Mouse (Mus musculus): ENCODE results near the gene Gm3264. TPM values are rescaled to one million over a fixed set of nuclear protein-coding genes. Genes with fewer than 3 reads are reported as not detected.

Gene Gm3264
- polyA plus RNA-seq (2015; fragmentation: Nextera tagmentation; extraction: Ambion mirVana): not detected in 2 replicates

GRCm38 (mm10) chr14:4855299-4855980, at the start of gene Gm3264:
Gm3264 (plus strand) TSS chr14:4855576.

GRCm38 (mm10) chr14:4837806-4838205, 17.6 kb upstream of the Gm3264 start, which contains the start of gene Gm3269:
Gm3269 (plus strand) TSS chr14:4838106.

GRCm38 (mm10) chr14:4892116-4892515, 36.7 kb downstream of the Gm3264 start, which contains the start of gene Gm3278:
Gm3278 (plus strand) TSS chr14:4892416.

Other genes starting within 250 kb of the Gm3264 start
- gene Gm8159, start 223.2 kb upstream of the Gm3264 start, polyA plus RNA-seq (2015; fragmentation: Nextera tagmentation; extraction: Ambion mirVana): not detected in 2 replicates
- not detected in 2 replicates for gene Gm3239, start 191.4 kb upstream of the Gm3264 start, polyA plus RNA-seq (2015; fragmentation: Nextera tagmentation; extraction: Ambion mirVana)
- not detected in 2 replicates for gene Gm7876, start 146.3 kb upstream of the Gm3264 start, polyA plus RNA-seq (2015; fragmentation: Nextera tagmentation; extraction: Ambion mirVana)
- gene Gm3252, start 128.8 kb upstream of the Gm3264 start, polyA plus RNA-seq (2015; fragmentation: Nextera tagmentation; extraction: Ambion mirVana): not detected in 2 replicates
- not detected in 2 replicates for gene Gm9602, start 79.2 kb upstream of the Gm3264 start, polyA plus RNA-seq (2015; fragmentation: Nextera tagmentation; extraction: Ambion mirVana)
- not detected in 2 replicates for gene Gm3269, start 17.5 kb upstream of the Gm3264 start, polyA plus RNA-seq (2015; fragmentation: Nextera tagmentation; extraction: Ambion mirVana)
- not detected in 2 replicates for gene Gm3278, start 36.8 kb downstream of the Gm3264 start, polyA plus RNA-seq (2015; fragmentation: Nextera tagmentation; extraction: Ambion mirVana)
- not detected in 2 replicates for gene Gm8297, start 128.4 kb downstream of the Gm3264 start, polyA plus RNA-seq (2015; fragmentation: Nextera tagmentation; extraction: Ambion mirVana)
- gene Gm3298, start 160.3 kb downstream of the Gm3264 start, polyA plus RNA-seq (2015; fragmentation: Nextera tagmentation; extraction: Ambion mirVana): not detected in 2 replicates
- gene 4930555G01Rik, start 195.1 kb downstream of the Gm3264 start, polyA plus RNA-seq (2015; fragmentation: Nextera tagmentation; extraction: Ambion mirVana): not detected in 2 replicates
- 0.32 TPM in 1 of 2 replicates, not detected in the other for gene Gm8281, start 215.5 kb downstream of the Gm3264 start, polyA plus RNA-seq (2015; fragmentation: Nextera tagmentation; extraction: Ambion mirVana)

Measured in spleen, postnatal 0 days (tissue).